Mouse (Mus musculus): ENCODE measurements around the gene Cabp1. TPM values are rescaled to one million over a fixed set of nuclear protein-coding genes. Genes with fewer than 3 reads are reported as not detected.
"Not testable (repeated sequence)": the region's sequence is repeated elsewhere in the genome, so short reads cannot be mapped to it uniquely, and the experiment has no call there.

Cabp1 gene
- polyA plus RNA-seq, 1 experiment = not detected

DNA sequence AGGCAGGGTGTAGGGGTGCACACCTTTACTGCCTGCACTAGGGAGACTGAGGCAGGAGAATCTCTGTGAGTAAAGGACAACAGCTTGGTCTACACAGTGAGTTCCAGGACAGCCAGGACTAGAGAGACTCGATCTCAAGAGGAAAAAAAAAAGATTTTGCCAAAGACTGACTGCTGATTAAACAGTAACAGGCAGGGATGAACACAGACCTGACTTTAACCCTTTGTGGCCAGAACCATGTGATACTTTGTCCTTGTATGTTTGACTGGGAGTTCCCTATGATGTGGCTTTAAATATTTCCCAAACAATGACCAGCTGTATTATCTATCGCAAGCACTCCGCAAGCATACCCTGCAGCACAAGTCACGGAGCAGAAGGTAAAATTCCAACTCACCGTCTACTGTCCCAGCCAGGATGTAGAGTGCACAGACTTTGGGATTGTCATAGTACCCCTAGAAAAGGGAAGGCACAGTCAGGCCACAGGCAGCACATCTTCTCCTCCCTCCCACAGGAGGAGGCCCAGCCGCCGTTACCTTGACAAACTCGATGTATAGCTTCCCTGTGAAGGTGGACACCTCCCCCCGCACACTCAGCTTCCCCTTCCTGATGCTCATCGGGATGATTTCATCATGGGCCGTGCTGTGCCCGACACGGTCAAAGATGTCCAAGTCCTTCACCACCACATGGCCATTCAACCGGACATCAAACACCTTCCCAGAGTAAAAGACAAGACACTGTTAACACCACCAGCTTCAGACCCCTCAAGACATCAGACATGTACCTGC, 44.3 kb downstream of the Cabp1 start:
- H3K27ac ChIP-seq (ENCODE audit: control insufficient read depth, insufficient read depth, low read depth, low read length, poor library complexity) = peak overlapping the region; percentile 50; the same call in 1 of the 2 replicates
- 64% methylated on average over 14 of the region's 14 CpGs for WGBS
- H3K4me1 ChIP-seq (ENCODE audit: control insufficient read depth, insufficient read depth, low read length) = peaks cover 7% of the 10 kb centered on the region
- H3K4me3 ChIP-seq (replicated peaks; ENCODE audit: control insufficient read depth, low read depth, low read length) = no peak overlapping the region
- no peak for TF ChIP-seq CTCF (IDR thresholded peaks at IDR 0.05; ENCODE audit: control insufficient read depth, insufficient read depth, low read length)
- no peak for TF ChIP-seq POLR2A (IDR thresholded peaks at IDR 0.05; ENCODE audit: borderline replicate concordance, control insufficient read depth, low read depth, low read length)

- H3K4me1 ChIP-seq (ENCODE audit: control insufficient read depth, insufficient read depth, low read length); H3K4me3 ChIP-seq (replicated peaks; ENCODE audit: control insufficient read depth, low read depth, low read length); H3K27ac ChIP-seq (ENCODE audit: control insufficient read depth, insufficient read depth, low read depth, low read length, poor library complexity): not testable (repeated sequence)
- no CpG with 5 or more reads among the region's 1 CpGs for WGBS
Observed at GRCm38 (mm10) chr5:115148872-115149271, 45.3 kb downstream of the Cabp1 start.

DNA sequence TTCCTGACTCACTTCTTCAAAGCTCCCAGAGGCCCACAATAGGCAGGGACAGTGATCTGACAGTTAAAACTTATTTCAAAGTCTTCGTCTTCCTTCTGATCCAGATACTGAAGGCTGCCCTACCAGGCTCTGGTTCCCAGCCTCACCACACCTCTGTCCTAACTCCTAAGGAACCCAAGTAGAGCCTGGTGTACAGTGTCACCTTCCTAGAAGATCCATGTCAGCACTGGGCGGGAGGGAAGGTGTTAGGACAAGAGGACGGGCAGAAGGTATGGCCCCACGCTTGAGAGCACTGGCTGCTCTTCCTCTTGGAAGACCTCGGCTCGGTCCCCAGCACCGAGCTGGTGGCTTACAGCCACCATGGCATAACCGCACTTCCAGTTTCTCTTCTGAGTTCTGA, 45.8 kb downstream of the Cabp1 start:
- WGBS = 85% methylated on average over 8 of the region's 8 CpGs
- no peak overlapping the region for H3K4me3 ChIP-seq (replicated peaks; ENCODE audit: control insufficient read depth, low read depth, low read length)
- H3K27ac ChIP-seq (ENCODE audit: control insufficient read depth, insufficient read depth, low read depth, low read length, poor library complexity) = no peak overlapping the region
- no peak for TF ChIP-seq CTCF (IDR thresholded peaks at IDR 0.05; ENCODE audit: control insufficient read depth, insufficient read depth, low read length)
- no peak for TF ChIP-seq POLR2A (IDR thresholded peaks at IDR 0.05; ENCODE audit: borderline replicate concordance, control insufficient read depth, low read depth, low read length)
- peaks cover 6% of the 10 kb centered on the region for H3K4me1 ChIP-seq (ENCODE audit: control insufficient read depth, insufficient read depth, low read length)

- peaks cover 4% of the 10 kb centered on the region for H3K4me1 ChIP-seq (ENCODE audit: control insufficient read depth, insufficient read depth, low read length)
- no peak overlapping the region for H3K27ac ChIP-seq (ENCODE audit: control insufficient read depth, insufficient read depth, low read depth, low read length, poor library complexity)
- H3K4me3 ChIP-seq (replicated peaks; ENCODE audit: control insufficient read depth, low read depth, low read length) = no peak overlapping the region
- WGBS = 81% methylated on average over 3 of the region's 3 CpGs
- TF ChIP-seq POLR2A (IDR thresholded peaks at IDR 0.05; ENCODE audit: borderline replicate concordance, control insufficient read depth, low read depth, low read length) (no peak), CTCF (IDR thresholded peaks at IDR 0.05; ENCODE audit: control insufficient read depth, insufficient read depth, low read length) (no peak)
Observed at GRCm38 (mm10) chr5:115147388-115147787, 46.8 kb downstream of the Cabp1 start.

- Histone ChIP-seq H3K4me3 (replicated peaks; ENCODE audit: control insufficient read depth, low read depth, low read length) (no peak overlapping the region), H3K4me1 (ENCODE audit: control insufficient read depth, insufficient read depth, low read length) (peaks cover 4% of the 10 kb centered on the region), H3K27ac (ENCODE audit: control insufficient read depth, insufficient read depth, low read depth, low read length, poor library complexity) (no peak overlapping the region)
- no peak for TF ChIP-seq POLR2A (IDR thresholded peaks at IDR 0.05; ENCODE audit: borderline replicate concordance, control insufficient read depth, low read depth, low read length)
Observed at GRCm38 (mm10) chr5:115146747-115147130, 47.4 kb downstream of the Cabp1 start.

DNA sequence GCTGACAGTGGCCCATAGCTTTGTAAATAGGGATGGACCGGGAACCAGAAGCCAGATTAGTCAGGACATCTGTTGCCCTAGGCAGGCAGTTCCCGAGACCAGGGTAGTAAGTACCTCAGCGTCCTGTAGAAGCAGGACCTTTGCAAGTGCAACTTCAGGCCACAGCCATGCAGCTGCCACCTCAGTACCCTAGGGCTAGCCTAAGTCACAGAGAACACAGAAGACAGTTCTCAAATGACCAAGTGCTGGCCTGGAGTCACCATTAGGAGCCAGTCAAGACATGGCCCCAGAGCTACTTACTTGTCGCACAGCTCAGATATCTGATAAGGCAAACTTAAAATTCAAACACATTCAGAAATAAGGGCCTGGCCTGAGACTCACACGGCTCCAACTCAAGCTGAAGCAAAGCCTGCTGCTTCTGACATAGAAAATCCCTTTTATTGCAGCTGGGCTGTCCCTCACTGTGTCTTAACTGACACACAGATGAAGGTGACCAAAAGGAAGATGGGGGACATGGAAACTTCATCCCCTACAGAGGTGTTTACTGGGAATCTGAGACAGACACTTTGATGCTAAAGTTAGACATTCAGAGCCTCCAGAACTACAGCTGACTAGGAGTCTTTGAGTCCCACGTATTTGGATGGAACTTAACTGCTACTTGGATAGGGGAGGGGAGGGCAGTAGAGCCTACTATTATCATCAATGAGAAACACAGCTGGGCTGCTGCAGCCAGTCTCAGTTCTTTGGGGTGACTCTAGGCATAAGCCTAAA, 48.0 kb downstream of the Cabp1 start:
- Histone ChIP-seq H3K4me3 (replicated peaks; ENCODE audit: control insufficient read depth, low read depth, low read length) (no peak overlapping the region), H3K27ac (ENCODE audit: control insufficient read depth, insufficient read depth, low read depth, low read length, poor library complexity) (no peak overlapping the region), H3K4me1 (ENCODE audit: control insufficient read depth, insufficient read depth, low read length) (peaks cover 2% of the 10 kb centered on the region)
- TF ChIP-seq CTCF (IDR thresholded peaks at IDR 0.05; ENCODE audit: control insufficient read depth, insufficient read depth, low read length) (no peak), POLR2A (IDR thresholded peaks at IDR 0.05; ENCODE audit: borderline replicate concordance, control insufficient read depth, low read depth, low read length) (no peak)
- 83% methylated on average over 6 of the region's 6 CpGs for WGBS

GRCm38 (mm10) chr5:115145253-115145968, 48.8 kb downstream of the Cabp1 start:
- WGBS = 82% methylated on average over 11 of the region's 11 CpGs
- H3K27ac ChIP-seq (ENCODE audit: control insufficient read depth, insufficient read depth, low read depth, low read length, poor library complexity) = no peak overlapping the region
- no peaks in the 10 kb centered on the region; the same call in 1 of the 2 replicates for H3K4me1 ChIP-seq (ENCODE audit: control insufficient read depth, insufficient read depth, low read length)
- no peak overlapping the region for H3K4me3 ChIP-seq (replicated peaks; ENCODE audit: control insufficient read depth, low read depth, low read length)
- TF ChIP-seq CTCF (IDR thresholded peaks at IDR 0.05; ENCODE audit: control insufficient read depth, insufficient read depth, low read length) (no peak), POLR2A (IDR thresholded peaks at IDR 0.05; ENCODE audit: borderline replicate concordance, control insufficient read depth, low read depth, low read length) (no peak)

DNA sequence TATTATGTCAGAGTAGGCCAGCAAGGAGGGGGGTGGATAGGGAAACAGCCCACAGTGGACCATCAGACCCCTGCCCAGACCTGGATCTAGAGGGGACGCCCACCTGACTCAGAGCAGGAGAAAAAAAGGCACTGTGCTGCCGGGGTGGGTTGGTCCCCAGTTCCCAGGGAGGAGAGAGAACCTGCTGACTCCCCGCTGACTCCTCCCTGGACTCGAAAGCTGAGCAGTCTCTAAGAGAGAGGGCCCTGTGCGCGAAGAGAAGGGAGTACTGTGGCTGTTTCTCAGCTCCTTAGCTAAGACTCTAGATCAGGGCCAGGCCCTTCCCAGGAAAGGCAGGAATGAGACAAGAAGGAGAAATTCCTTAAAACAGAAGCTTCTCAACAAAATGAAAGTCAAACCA, 49.7 kb downstream of the Cabp1 start:
- H3K4me3 ChIP-seq (replicated peaks; ENCODE audit: control insufficient read depth, low read depth, low read length) = no peak overlapping the region
- whole genome bisulfite sequencing = 75% methylated on average over 6 of the region's 6 CpGs
- H3K4me1 ChIP-seq (ENCODE audit: control insufficient read depth, insufficient read depth, low read length) = no peaks in the 10 kb centered on the region; the same call in 1 of the 2 replicates
- no peak overlapping the region for H3K27ac ChIP-seq (ENCODE audit: control insufficient read depth, insufficient read depth, low read depth, low read length, poor library complexity)
- no peak for TF ChIP-seq CTCF (IDR thresholded peaks at IDR 0.05; ENCODE audit: control insufficient read depth, insufficient read depth, low read length)
- TF ChIP-seq POLR2A (IDR thresholded peaks at IDR 0.05; ENCODE audit: borderline replicate concordance, control insufficient read depth, low read depth, low read length) = no peak
